Mouse (Mus musculus): Measurements from ENCODE around the gene Shisal1. TPM values are rescaled to one million over a fixed set of nuclear protein-coding genes. Genes with fewer than 3 reads are reported as not detected.

Shisal1 gene
- total and polyA plus RNA-seq, 3 experiments, result not detected

DNA sequence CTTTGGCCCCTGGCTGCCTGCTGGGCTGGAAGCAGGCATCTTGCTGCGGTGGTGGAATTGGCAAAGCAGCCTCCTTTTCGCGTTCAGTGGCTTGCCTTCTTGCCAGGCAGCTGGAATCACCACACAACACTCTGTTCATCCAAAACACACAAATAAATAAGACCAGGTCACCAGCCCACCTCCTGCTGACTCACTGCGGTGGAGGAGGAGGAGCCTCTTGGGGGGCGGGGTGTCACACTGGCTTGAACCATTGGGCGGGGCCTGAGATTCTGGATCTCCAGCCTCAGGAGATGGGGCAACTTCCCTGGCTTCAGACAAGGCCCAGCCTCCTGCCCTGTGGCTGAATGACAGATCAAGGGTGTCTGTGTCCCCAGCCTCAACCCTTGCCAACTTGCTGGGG, 34.5 kb downstream of the Shisal1 start:
- Histone ChIP-seq H3K4me3 (replicated peaks in 1 of 3; ENCODE audit: low read depth in 2 of 3, low read length in 2 of 3, poor library complexity in 1 of 3) (no peak overlapping the region), H3K27me3 (replicated peaks) (peaks cover 78% of the 10 kb centered on the region), H3K9ac (ENCODE audit: insufficient read depth, low read depth) (no peak overlapping the region), H3K27ac (ENCODE audit: insufficient read depth, low read depth) (no peak overlapping the region), H3K9me3 (replicated peaks; ENCODE audit: low read length) (no peaks in the 10 kb centered on the region), H3K4me1 (ENCODE audit: control insufficient read depth in 1 of 2, insufficient read depth in 2 of 2) (peaks cover 3% of the 10 kb centered on the region in 2 experiments; a peak in 2 of 4 replicates), H3K79me2 (replicated peaks; ENCODE audit: control insufficient read depth, extremely low read depth, insufficient read depth, poor library complexity, severe bottlenecking) (no peaks in the 10 kb centered on the region), H3K36me3 (replicated peaks in 1 of 2; ENCODE audit: control insufficient read depth in 1 of 2, insufficient read depth in 1 of 2, low read length in 1 of 2) (no peaks in the 10 kb centered on the region), H3K4me2 (ENCODE audit: insufficient read depth, low read depth, poor library complexity, severe bottlenecking) (no peak overlapping the region)
- no peak for TF ChIP-seq MYC (IDR thresholded peaks at IDR 0.05; ENCODE audit: low read depth, low read length)
- no peak for TF ChIP-seq RCOR1 (conservative IDR thresholded peaks at IDR 0.05; ENCODE audit: low read depth, low read length)
- TF ChIP-seq POLR2A (IDR thresholded peaks at IDR 0.05; ENCODE audit: low read depth, low read length), result no peak
- no peak for TF ChIP-seq MEF2A (IDR thresholded peaks at IDR 0.05; ENCODE audit: borderline replicate concordance, low read depth, low read length)
- TF ChIP-seq TCF12 (IDR thresholded peaks at IDR 0.05; ENCODE audit: low read depth, low read length), result no peak
- TF ChIP-seq PAX5 (IDR thresholded peaks at IDR 0.05; ENCODE audit: low read length), result no peak
- dilution Hi-C loops (cut with MboI; ENCODE audit: extremely low pct_ligation_motif_present, extremely low pct_unique_long_range_greater_than_20kb, low sequenced_read_pairs), result no loop called here
- in situ Hi-C loops (cut with MboI; ENCODE audit: low pct_ligation_motif_present, low pct_unique_long_range_greater_than_20kb, low sequenced_read_pairs), result no loop called here
- DNase-seq (ENCODE audit: extremely low read depth), result peak; percentile 21

GRCm38 (mm10) chr15:84410052-84410451, 36.8 kb downstream of the Shisal1 start:
- TF ChIP-seq MAZ (IDR thresholded peaks at IDR 0.05; ENCODE audit: low read depth, low read length) (no peak), ETS1 (conservative IDR thresholded peaks at IDR 0.05; ENCODE audit: low read depth, low read length) (no peak), IRF4 (IDR thresholded peaks at IDR 0.05; ENCODE audit: low read depth, low read length) (no peak), TBP (conservative IDR thresholded peaks at IDR 0.05; ENCODE audit: low read depth, low read length) (no peak), ZNF384 (IDR thresholded peaks at IDR 0.05; ENCODE audit: low read depth, low read length) (no peak), NRF1 (IDR thresholded peaks at IDR 0.05; ENCODE audit: low read depth, low read length) (no peak), PAX5 (IDR thresholded peaks at IDR 0.05; ENCODE audit: low read length) (no peak), USF1 (IDR thresholded peaks at IDR 0.05; ENCODE audit: low read depth, low read length) (no peak)
- dilution Hi-C loops (cut with MboI; ENCODE audit: extremely low pct_ligation_motif_present, extremely low pct_unique_long_range_greater_than_20kb, low sequenced_read_pairs), result no loop called here

DNA sequence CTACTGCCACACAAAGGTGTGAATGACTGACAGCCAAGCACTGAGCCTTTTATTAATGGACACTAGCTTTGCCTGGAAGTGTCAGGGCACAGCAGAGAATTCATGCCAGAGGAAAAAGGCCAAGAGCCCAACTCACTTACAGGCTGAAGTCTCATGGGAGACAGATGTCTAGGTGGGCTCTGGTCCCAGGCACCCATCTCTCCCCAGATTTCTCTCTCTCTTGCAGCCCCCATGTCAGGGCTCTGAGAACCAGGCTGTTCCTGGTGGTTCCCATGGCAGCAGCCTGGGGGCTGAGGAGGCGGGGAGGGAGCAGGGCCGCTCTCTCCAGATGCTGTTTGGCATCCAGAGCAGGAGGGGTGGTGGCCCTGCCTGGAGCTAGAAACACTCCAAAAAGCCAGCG, 38.3 kb downstream of the Shisal1 start:
- Histone ChIP-seq H3K27ac (ENCODE audit: insufficient read depth, low read depth) (no peak overlapping the region), H3K79me2 (replicated peaks; ENCODE audit: control insufficient read depth, extremely low read depth, insufficient read depth, poor library complexity, severe bottlenecking) (no peaks in the 10 kb centered on the region), H3K27me3 (replicated peaks) (peaks cover 81% of the 10 kb centered on the region), H3K36me3 (replicated peaks in 1 of 2; ENCODE audit: control insufficient read depth in 1 of 2, insufficient read depth in 1 of 2, low read length in 1 of 2) (no peaks in the 10 kb centered on the region), H3K9ac (ENCODE audit: insufficient read depth, low read depth) (no peak overlapping the region), H3K9me3 (replicated peaks; ENCODE audit: low read length) (no peaks in the 10 kb centered on the region), H3K4me1 (ENCODE audit: control insufficient read depth in 1 of 2, insufficient read depth in 2 of 2) (peaks cover 3% of the 10 kb centered on the region in 2 experiments; a peak in 2 of 4 replicates), H3K4me3 (replicated peaks in 1 of 3; ENCODE audit: low read depth in 2 of 3, low read length in 2 of 3, poor library complexity in 1 of 3) (no peak overlapping the region), H3K4me2 (ENCODE audit: insufficient read depth, low read depth, poor library complexity, severe bottlenecking) (no peak overlapping the region)
- no peak for DNase-seq (ENCODE audit: extremely low read depth)
- dilution Hi-C loops (cut with MboI; ENCODE audit: extremely low pct_ligation_motif_present, extremely low pct_unique_long_range_greater_than_20kb, low sequenced_read_pairs) (no loop called here), in situ Hi-C loops (cut with MboI; ENCODE audit: low pct_ligation_motif_present, low pct_unique_long_range_greater_than_20kb, low sequenced_read_pairs) (no loop called here)
- TF ChIP-seq JUND (conservative IDR thresholded peaks at IDR 0.05; ENCODE audit: low read depth, low read length), result no peak
- TF ChIP-seq ZMIZ1 (IDR thresholded peaks at IDR 0.05; ENCODE audit: low read depth, low read length), result no peak
- no peak for TF ChIP-seq EP300 (IDR thresholded peaks at IDR 0.05; ENCODE audit: low read length)
- no peak for TF ChIP-seq IRF4 (IDR thresholded peaks at IDR 0.05; ENCODE audit: low read depth, low read length)
- no peak for TF ChIP-seq GABPA (IDR thresholded peaks at IDR 0.05; ENCODE audit: insufficient replicate concordance, low read depth, low read length)
- TF ChIP-seq MXI1 (IDR thresholded peaks at IDR 0.05; ENCODE audit: low read depth, low read length), result no peak
- no peak for TF ChIP-seq MEF2A (IDR thresholded peaks at IDR 0.05; ENCODE audit: borderline replicate concordance, low read depth, low read length)
- TF ChIP-seq ZKSCAN1 (IDR thresholded peaks at IDR 0.05; ENCODE audit: borderline replicate concordance, low read depth, low read length), result no peak

More at GRCm38 (mm10) chr15:84410052-84410451, 36.8 kb downstream of the Shisal1 start:
- no peak for DNase-seq (ENCODE audit: extremely low read depth)
- H3K27ac ChIP-seq (ENCODE audit: insufficient read depth, low read depth), result no peak overlapping the region
- in situ Hi-C loops (cut with MboI; ENCODE audit: low pct_ligation_motif_present, low pct_unique_long_range_greater_than_20kb, low sequenced_read_pairs), result no loop called here
- no peaks in the 10 kb centered on the region for H3K36me3 ChIP-seq (replicated peaks in 1 of 2; ENCODE audit: control insufficient read depth in 1 of 2, insufficient read depth in 1 of 2, low read length in 1 of 2)
- H3K9ac ChIP-seq (ENCODE audit: insufficient read depth, low read depth), result no peak overlapping the region
- no peaks in the 10 kb centered on the region for H3K9me3 ChIP-seq (replicated peaks; ENCODE audit: low read length)
- no peaks in the 10 kb centered on the region for H3K79me2 ChIP-seq (replicated peaks; ENCODE audit: control insufficient read depth, extremely low read depth, insufficient read depth, poor library complexity, severe bottlenecking)
- no peak overlapping the region for H3K4me3 ChIP-seq (replicated peaks in 1 of 3; ENCODE audit: low read depth in 2 of 3, low read length in 2 of 3, poor library complexity in 1 of 3)
- H3K27me3 ChIP-seq (replicated peaks), result peaks cover 80% of the 10 kb centered on the region
- peaks cover 3% of the 10 kb centered on the region in 2 experiments; a peak in 2 of 4 replicates for H3K4me1 ChIP-seq (ENCODE audit: control insufficient read depth in 1 of 2, insufficient read depth in 2 of 2)
- no peak overlapping the region for H3K4me2 ChIP-seq (ENCODE audit: insufficient read depth, low read depth, poor library complexity, severe bottlenecking)
